Mouse (Mus musculus) liver, embryonic 14.5 days (tissue): ENCODE measurements around the gene Olfr373. TPM values are rescaled to one million over a fixed set of nuclear protein-coding genes. Genes with fewer than 3 reads are reported as not detected.

Experiments used
- ATAC-seq: fragments of 200-750 bp; cut with Nextera tagmentation; 2 replicates; pipeline ENCODE4 v1.8.0; 2017; ENCODE audit warnings: moderate number of reproducible peaks, mild to moderate bottlenecking, moderate library complexity; ENCODE audit not compliant: insufficient read depth
- DNase-seq, 3 experiments: peaks; one replicate each; pipeline ENCODE4 v3.0.0-alpha.2; 2012 to 2013; ENCODE audit warnings: low read depth in 3 of 3, low spot score in 3 of 3
- H3K27ac ChIP-seq: fragments of 300-500 bp; sonication (generic); 2 replicates; pipeline ENCODE4 v1.5.1; 2014; ENCODE audit warnings: moderate library complexity, mild to moderate bottlenecking, control low read depth, inconsistent platforms
- H3K27me3 ChIP-seq: fragments of 300-500 bp; sonication (generic); 2 replicates; pipeline ENCODE4 v1.6.1; 2014; ENCODE audit warnings: mild to moderate bottlenecking, low read length, moderate library complexity; ENCODE audit not compliant: control insufficient read depth, insufficient read depth
- H3K36me3 ChIP-seq: fragments of 300-500 bp; sonication (generic); replicated peaks from 2 replicates; pipeline ENCODE4 v1.6.1; 2014; ENCODE audit warnings: low read depth; ENCODE audit not compliant: control insufficient read depth, insufficient read depth
- H3K4me1 ChIP-seq, 2 experiments: fragments of 200-500 bp in 1 of 2; fragments of 300-500 bp in 1 of 2; sonication (generic) in 1 of 2; replicated peaks; 2 replicates each; pipeline ENCODE4 v1.6.1; 2012 to 2014; ENCODE audit warnings: antibody characterized with exemption in 1 of 2, inconsistent platforms in 1 of 2, low read length in 1 of 2; ENCODE audit not compliant: control insufficient read depth in 2 of 2, insufficient read depth in 2 of 2
- H3K4me2 ChIP-seq: fragments of 300-500 bp; sonication (generic); 2 replicates; pipeline ENCODE4 v1.6.1; 2014; ENCODE audit warnings: low read depth, mild to moderate bottlenecking, control low read depth, moderate library complexity
- H3K4me3 ChIP-seq, 2 experiments: fragments of 200-500 bp in 1 of 2; fragments of 300-500 bp in 1 of 2; sonication (generic) in 1 of 2; 2 replicates each; pipeline ENCODE4 v1.5.1; 2012 to 2014; ENCODE audit warnings: low read depth in 2 of 2, low read length in 2 of 2, mild to moderate bottlenecking in 2 of 2, control low read depth in 1 of 2, inconsistent platforms in 1 of 2, moderate library complexity in 1 of 2; ENCODE audit not compliant: insufficient read depth in 1 of 2
- H3K9ac ChIP-seq: fragments of 300-500 bp; sonication (generic); replicated peaks from 2 replicates; pipeline ENCODE4 v1.6.1; 2014; ENCODE audit warnings: mild to moderate bottlenecking, control low read depth, moderate library complexity
- H3K9me3 ChIP-seq: fragments of 300-500 bp; sonication (generic); 2 replicates; pipeline ENCODE4 v1.6.1; 2016; ENCODE audit warnings: low read length, mixed read lengths; ENCODE audit not compliant: control insufficient read depth
- CTCF ChIP-seq: IDR thresholded peaks from 2 replicates; pipeline ENCODE4 v1.5.1; 2016; ENCODE audit warnings: antibody characterized with exemption, low read depth, control low read depth
- EP300 ChIP-seq: IDR thresholded peaks from 2 replicates; pipeline ENCODE4 v1.6.1; 2016; ENCODE audit warnings: antibody characterized with exemption, low read depth
- WGBS: fragments of 180-500 bp; shearing (Covaris S2); extraction: QIAGEN DNeasy Blood & Tissue Kit; methylation state at CpG from one replicate; pipeline ENCODE4 v1.1.7; 2014; ENCODE audit not compliant: insufficient replicate concordance; 5-methylcytosine and 5-hydroxymethylcytosine counted together
- polyA plus RNA-seq, 2 experiments: library from polyadenylated mRNA; depleted of rRNA in 1 of 2; stranded (reverse) in 1 of 2; unstranded in 1 of 2; fragments of >200 nt; fragmentation: Nextera tagmentation in 1 of 2; extraction: Ambion mirVana in 1 of 2; gene quantifications; 2 replicates each; pipeline versions ENCODE4 v1.2.1 to v1.2.3; 2012 to 2014

Olfr373 gene
- polyA plus RNA-seq, 2 experiments: not detected

- Histone ChIP-seq H3K9ac (no peak overlapping the region), H3K4me2 (no peak overlapping the region), H3K27me3 (no peaks in the 10 kb centered on the region), H3K4me3 (no peak overlapping the region), H3K4me1 (no peaks in the 10 kb centered on the region), H3K27ac (no peak overlapping the region), H3K36me3 (no peaks in the 10 kb centered on the region), H3K9me3 (no peaks in the 10 kb centered on the region)
- WGBS: 65% methylated on average over 1 of the region's 1 CpGs
- no peak for TF ChIP-seq CTCF
- ATAC-seq: no peak
- no peak for DNase-seq
These were observed 39.0 kb downstream of the Olfr373 start for GRCm38 (mm10) chr8:72121997-72122396.

- no peak for TF ChIP-seq CTCF
- Histone ChIP-seq H3K4me1 (peaks cover 0 to 4% of the 10 kb centered on the region in 2 experiments; a peak in 1 of 4 replicates), H3K4me2 (no peak overlapping the region), H3K27me3 (no peaks in the 10 kb centered on the region), H3K9ac (no peak overlapping the region), H3K27ac (no peak overlapping the region), H3K36me3 (no peaks in the 10 kb centered on the region), H3K4me3 (no peak overlapping the region), H3K9me3 (no peaks in the 10 kb centered on the region)
- DNase-seq (no peak), ATAC-seq (no peak)
- 62% methylated on average over 1 of the region's 1 CpGs for WGBS
These were observed 44.9 kb downstream of the Olfr373 start for GRCm38 (mm10) chr8:72127834-72128233.

GRCm38 (mm10) chr8:72131251-72131650 lies 48.3 kb downstream of the Olfr373 start:
- DNase-seq (no peak), ATAC-seq (peak; percentile 34; the same call in 1 of the 2 replicates)
- Histone ChIP-seq H3K27me3 (peaks cover 22% of the 10 kb centered on the region), H3K9me3 (no peaks in the 10 kb centered on the region), H3K27ac (no peak overlapping the region), H3K4me1 (peaks cover 0 to 6% of the 10 kb centered on the region in 2 experiments; a peak in 2 of 4 replicates), H3K36me3 (no peaks in the 10 kb centered on the region), H3K4me3 (no peak overlapping the region), H3K4me2 (no peak overlapping the region), H3K9ac (no peak overlapping the region)
- 46% methylated on average over 2 of the region's 2 CpGs for WGBS
- TF ChIP-seq CTCF: no peak
- TF ChIP-seq EP300: no peak

- 46% methylated on average over 2 of the region's 2 CpGs for WGBS
- TF ChIP-seq EP300 (no peak), CTCF (no peak)
- Histone ChIP-seq H3K4me3 (no peak overlapping the region), H3K4me1 (peaks cover 0 to 11% of the 10 kb centered on the region in 2 experiments; a peak in 2 of 4 replicates), H3K27ac (no peak overlapping the region), H3K9me3 (no peaks in the 10 kb centered on the region), H3K4me2 (no peak overlapping the region), H3K36me3 (no peaks in the 10 kb centered on the region), H3K9ac (no peak overlapping the region), H3K27me3 (peaks cover 24% of the 10 kb centered on the region)
- ATAC-seq (no peak), DNase-seq (no peak)
These were observed 48.9 kb downstream of the Olfr373 start for GRCm38 (mm10) chr8:72131901-72132300.

GRCm38 (mm10) chr8:72132417-72132816 lies 49.4 kb downstream of the Olfr373 start:
- Histone ChIP-seq H3K27ac (no peak overlapping the region), H3K36me3 (no peaks in the 10 kb centered on the region), H3K27me3 (peaks cover 24% of the 10 kb centered on the region), H3K4me2 (no peak overlapping the region), H3K9me3 (no peaks in the 10 kb centered on the region), H3K4me1 (peaks cover 0 to 14% of the 10 kb centered on the region in 2 experiments; a peak in 3 of 4 replicates), H3K9ac (no peak overlapping the region), H3K4me3 (no peak overlapping the region)
- ATAC-seq (no peak), DNase-seq (no peak)
- 33% methylated on average over 1 of the region's 1 CpGs for WGBS
- TF ChIP-seq CTCF: no peak
- TF ChIP-seq EP300: no peak
